Mouse (Mus musculus): ENCODE data around the gene L1td1. TPM values are rescaled to one million over a fixed set of nuclear protein-coding genes. Genes with fewer than 3 reads are reported as not detected.
A peak's percentile ranks its signal among the peaks of the same experiment; 100 is the strongest.

Gene L1td1
- polyA plus RNA-seq, 1 experiment from 2014 or later, result 0.14 TPM

DNA sequence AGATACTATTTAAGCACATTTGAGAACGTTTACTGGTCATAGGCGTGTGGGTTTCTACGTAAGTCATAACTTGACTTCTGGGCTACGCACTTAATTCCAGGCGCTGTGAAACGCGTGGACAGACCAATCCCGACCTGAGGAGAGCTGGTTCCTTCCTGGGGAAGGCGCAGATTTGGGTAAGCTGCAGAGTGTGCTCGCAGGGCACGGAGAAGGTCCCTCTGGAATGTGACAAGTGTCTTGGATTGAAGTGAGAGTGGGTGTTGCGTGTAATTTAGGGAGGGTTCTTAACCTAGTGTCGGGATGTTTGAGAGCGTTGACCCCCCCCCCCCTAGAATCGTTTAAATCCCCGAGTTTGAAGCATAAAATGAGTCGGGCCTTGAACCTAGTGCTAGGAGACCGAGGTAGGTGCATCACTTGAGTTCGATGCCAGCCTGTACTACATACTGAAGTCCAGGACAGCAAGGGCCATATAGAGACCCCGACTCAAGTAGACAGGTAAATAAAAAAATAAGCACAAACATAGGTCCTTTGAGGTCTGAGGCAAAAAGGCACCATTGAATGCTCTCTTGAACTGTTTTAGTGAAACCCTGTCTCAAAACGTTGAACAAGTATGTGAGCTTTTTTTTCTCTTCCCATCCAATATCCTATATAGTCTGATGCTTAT is 893 bp downstream of the L1td1 start:
- no peak for ATAC-seq (ENCODE audit: insufficient read depth, low FRiP score)
- peak overlapping the region; percentile 36 for H3K4me3 ChIP-seq (replicated peaks; ENCODE audit: low read length)
- H3K9me3 ChIP-seq (replicated peaks; ENCODE audit: control insufficient read depth, low read length), result no peaks in the 10 kb centered on the region
- 0 out of 2 replicates have a peak, but pooled peaks cover 7% of the 10 kb centered on the region for H3K4me1 ChIP-seq (ENCODE audit: control insufficient read depth, insufficient read depth, low read length)
- 0 out of 2 replicates have a peak overlapping the region, but pooled peaks have one; percentile 36 for H3K9ac ChIP-seq (ENCODE audit: low read length)
- H3K27ac ChIP-seq (ENCODE audit: low read length), result no peak overlapping the region
- WGBS, result 7% methylated on average over 21 of the region's 21 CpGs
- H3K27me3 ChIP-seq (ENCODE audit: control insufficient read depth, insufficient read depth, low read length), result peaks cover 14% of the 10 kb centered on the region
- peak overlapping the region; percentile 53 for H3K4me2 ChIP-seq (ENCODE audit: low read depth, low read length)
- no peaks in the 10 kb centered on the region for H3K36me3 ChIP-seq (ENCODE audit: control insufficient read depth, insufficient read depth, low read length)

DNA sequence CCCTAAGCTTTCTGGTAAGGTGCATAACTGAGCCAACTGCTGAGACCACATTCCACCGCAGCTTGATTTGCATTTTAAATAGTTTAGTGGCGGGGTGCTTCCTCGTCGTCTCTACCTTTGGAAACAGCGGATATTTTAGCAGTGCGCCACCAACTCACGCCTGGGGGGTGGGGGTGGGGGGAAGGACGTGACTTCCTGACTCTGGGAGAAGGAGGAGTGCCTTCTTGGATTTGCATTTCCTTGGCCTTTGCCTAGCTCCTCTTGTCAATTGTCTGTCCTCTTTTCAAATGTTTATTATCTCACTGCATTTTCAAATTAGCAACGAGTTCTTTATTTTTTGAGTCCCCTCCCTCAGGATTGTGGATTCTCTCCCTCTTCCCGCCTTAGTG is 1.4 kb downstream of the L1td1 start:
- peaks cover 14% of the 10 kb centered on the region for H3K27me3 ChIP-seq (ENCODE audit: control insufficient read depth, insufficient read depth, low read length)
- H3K9me3 ChIP-seq (replicated peaks; ENCODE audit: control insufficient read depth, low read length), result no peaks in the 10 kb centered on the region
- 0 out of 2 replicates have a peak, but pooled peaks cover 7% of the 10 kb centered on the region for H3K4me1 ChIP-seq (ENCODE audit: control insufficient read depth, insufficient read depth, low read length)
- H3K9ac ChIP-seq (ENCODE audit: low read length), result no peak overlapping the region
- H3K4me2 ChIP-seq (ENCODE audit: low read depth, low read length), result peak overlapping the region; percentile 53
- H3K36me3 ChIP-seq (ENCODE audit: control insufficient read depth, insufficient read depth, low read length), result no peaks in the 10 kb centered on the region
- ATAC-seq (ENCODE audit: insufficient read depth, low FRiP score), result no peak
- WGBS, result 9% methylated on average over 10 of the region's 10 CpGs
- H3K27ac ChIP-seq (ENCODE audit: low read length), result no peak overlapping the region
- H3K4me3 ChIP-seq (replicated peaks; ENCODE audit: low read length), result 0 out of 2 replicates have a peak overlapping the region, but pooled peaks have one; percentile 6

DNA sequence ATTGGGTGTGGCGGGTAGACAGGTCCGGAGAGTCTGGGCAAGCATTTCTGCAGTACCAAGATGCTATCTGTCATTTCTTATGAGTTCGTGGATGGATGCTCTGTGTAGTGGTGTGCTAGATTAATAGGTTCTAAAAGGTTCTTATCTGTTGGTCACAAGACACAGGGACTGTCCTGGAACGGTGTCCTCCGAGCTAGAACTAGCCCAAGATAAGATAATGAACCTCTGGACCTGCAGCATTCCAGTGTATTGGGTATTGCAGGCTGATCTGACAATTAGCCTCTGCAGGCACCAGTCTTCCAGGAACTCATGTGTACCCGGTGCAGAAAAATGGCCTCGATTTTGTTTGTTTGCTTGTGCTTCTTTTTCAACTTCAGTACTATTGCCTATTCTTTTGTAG is 2.2 kb downstream of the L1td1 start:
- 0 out of 2 replicates have a peak, but pooled peaks cover 7% of the 10 kb centered on the region for H3K4me1 ChIP-seq (ENCODE audit: control insufficient read depth, insufficient read depth, low read length)
- no peak for ATAC-seq (ENCODE audit: insufficient read depth, low FRiP score)
- no peak overlapping the region for H3K4me3 ChIP-seq (replicated peaks; ENCODE audit: low read length)
- H3K27me3 ChIP-seq (ENCODE audit: control insufficient read depth, insufficient read depth, low read length), result peaks cover 14% of the 10 kb centered on the region
- no peak overlapping the region for H3K4me2 ChIP-seq (ENCODE audit: low read depth, low read length)
- no peaks in the 10 kb centered on the region for H3K36me3 ChIP-seq (ENCODE audit: control insufficient read depth, insufficient read depth, low read length)
- WGBS, result 50% methylated on average over 7 of the region's 7 CpGs
- H3K9ac ChIP-seq (ENCODE audit: low read length), result no peak overlapping the region
- no peaks in the 10 kb centered on the region for H3K9me3 ChIP-seq (replicated peaks; ENCODE audit: control insufficient read depth, low read length)
- no peak overlapping the region for H3K27ac ChIP-seq (ENCODE audit: low read length)

DNA sequence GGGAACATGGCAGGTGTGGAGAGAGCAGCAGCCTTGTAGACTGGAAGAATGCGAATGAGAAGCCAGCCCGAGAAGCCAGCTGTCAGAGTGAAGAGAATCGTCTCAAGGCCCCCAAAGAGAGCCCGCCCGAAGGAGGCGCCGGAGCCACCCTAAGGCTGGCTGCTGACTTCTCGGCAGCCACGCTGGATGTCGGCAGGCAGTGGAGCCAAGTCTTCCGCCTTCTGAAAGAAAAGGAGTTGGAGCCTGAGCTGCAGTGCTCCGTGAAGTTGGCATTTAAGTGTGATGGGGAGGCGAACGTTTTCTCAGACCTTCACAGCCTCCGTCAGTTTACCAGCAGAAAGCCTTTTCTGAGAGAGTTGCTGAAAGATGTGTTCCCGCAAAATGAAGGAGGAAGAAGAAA is 7.1 kb downstream of the L1td1 start:
- H3K4me1 ChIP-seq (ENCODE audit: control insufficient read depth, insufficient read depth, low read length), result no peaks in the 10 kb centered on the region
- 94% methylated on average over 16 of the region's 16 CpGs for WGBS
- no peak overlapping the region for H3K27ac ChIP-seq (ENCODE audit: low read length)
- no peak overlapping the region for H3K4me2 ChIP-seq (ENCODE audit: low read depth, low read length)
- no peak overlapping the region for H3K4me3 ChIP-seq (replicated peaks; ENCODE audit: low read length)
- H3K9me3 ChIP-seq (replicated peaks; ENCODE audit: control insufficient read depth, low read length), result no peaks in the 10 kb centered on the region
- no peaks in the 10 kb centered on the region for H3K27me3 ChIP-seq (ENCODE audit: control insufficient read depth, insufficient read depth, low read length)
- H3K36me3 ChIP-seq (ENCODE audit: control insufficient read depth, insufficient read depth, low read length), result no peaks in the 10 kb centered on the region
- ATAC-seq (ENCODE audit: insufficient read depth, low FRiP score), result no peak
- H3K9ac ChIP-seq (ENCODE audit: low read length), result no peak overlapping the region

DNA sequence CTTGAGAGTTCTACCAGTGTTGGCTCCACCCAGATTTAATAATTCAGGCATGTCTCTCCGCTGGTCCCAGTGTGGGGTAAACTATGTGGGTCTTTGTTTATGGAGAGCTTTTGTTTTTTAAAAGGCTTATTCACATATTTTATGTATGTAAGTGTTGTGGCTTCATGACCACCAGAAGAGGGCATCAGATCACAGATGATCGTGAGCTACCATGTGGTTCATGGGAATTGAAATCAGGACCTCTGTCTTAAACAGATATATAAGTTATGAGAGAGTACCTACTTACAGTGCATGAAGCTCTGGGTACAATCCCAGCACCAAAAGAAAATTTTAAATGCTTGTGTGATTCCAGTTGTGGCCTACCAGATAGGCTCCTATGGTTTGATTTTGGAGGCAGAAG is 13.2 kb downstream of the L1td1 start:
- Histone ChIP-seq H3K27me3 (ENCODE audit: control insufficient read depth, insufficient read depth, low read length) (no peaks in the 10 kb centered on the region), H3K4me2 (ENCODE audit: low read depth, low read length) (no peak overlapping the region), H3K4me3 (replicated peaks; ENCODE audit: low read length) (no peak overlapping the region), H3K9ac (ENCODE audit: low read length) (no peak overlapping the region), H3K9me3 (replicated peaks; ENCODE audit: control insufficient read depth, low read length) (no peaks in the 10 kb centered on the region), H3K27ac (ENCODE audit: low read length) (no peak overlapping the region), H3K4me1 (ENCODE audit: control insufficient read depth, insufficient read depth, low read length) (no peaks in the 10 kb centered on the region), H3K36me3 (ENCODE audit: control insufficient read depth, insufficient read depth, low read length) (no peaks in the 10 kb centered on the region)
- 26% methylated on average over 2 of the region's 2 CpGs for WGBS
- ATAC-seq (ENCODE audit: insufficient read depth, low FRiP score), result no peak

DNA sequence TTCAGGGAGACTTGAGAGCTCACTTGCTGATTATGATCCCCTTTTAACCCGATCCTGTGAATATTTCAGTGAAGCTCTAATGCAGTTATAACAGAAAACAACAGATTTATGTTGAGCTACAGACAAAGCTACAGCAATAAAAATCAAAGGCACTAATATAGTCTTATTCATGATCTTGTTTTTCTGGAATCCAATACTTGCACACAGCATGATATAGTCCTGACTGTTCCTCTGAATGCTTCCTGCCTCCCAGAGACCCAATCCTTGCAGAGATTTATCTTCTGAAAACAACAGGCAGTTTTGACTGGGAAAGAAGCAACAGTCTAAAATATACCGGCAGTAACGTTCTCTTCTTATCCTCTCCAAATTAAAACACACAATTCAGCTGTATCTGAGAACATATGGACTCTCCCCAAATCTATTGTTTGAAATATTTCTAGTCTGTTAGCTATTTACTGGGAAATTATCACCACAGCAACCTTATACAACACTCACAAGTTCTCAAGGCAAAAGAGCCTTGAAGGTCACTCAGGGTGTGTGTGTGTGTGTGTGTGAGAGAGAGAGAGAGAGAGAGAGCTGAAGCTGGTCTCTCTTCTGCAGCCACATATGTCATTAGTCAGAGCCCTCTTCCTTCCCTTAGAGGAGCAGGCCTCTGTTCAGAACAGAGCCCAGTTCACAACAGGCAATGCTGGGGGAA is 16.8 kb downstream of the L1td1 start:
- 38% methylated on average over 3 of the region's 3 CpGs for WGBS
- H3K4me3 ChIP-seq (replicated peaks; ENCODE audit: low read length), result no peak overlapping the region
- no peak overlapping the region for H3K4me2 ChIP-seq (ENCODE audit: low read depth, low read length)
- H3K9ac ChIP-seq (ENCODE audit: low read length), result peak overlapping the region; percentile 18; the same call in 1 of the 2 replicates
- ATAC-seq (ENCODE audit: insufficient read depth, low FRiP score), result no peak
- H3K36me3 ChIP-seq (ENCODE audit: control insufficient read depth, insufficient read depth, low read length), result no peaks in the 10 kb centered on the region
- H3K4me1 ChIP-seq (ENCODE audit: control insufficient read depth, insufficient read depth, low read length), result no peaks in the 10 kb centered on the region
- H3K9me3 ChIP-seq (replicated peaks; ENCODE audit: control insufficient read depth, low read length), result no peaks in the 10 kb centered on the region
- H3K27me3 ChIP-seq (ENCODE audit: control insufficient read depth, insufficient read depth, low read length), result no peaks in the 10 kb centered on the region
- peak overlapping the region; percentile 18; the same call in 1 of the 2 replicates for H3K27ac ChIP-seq (ENCODE audit: low read length)

DNA sequence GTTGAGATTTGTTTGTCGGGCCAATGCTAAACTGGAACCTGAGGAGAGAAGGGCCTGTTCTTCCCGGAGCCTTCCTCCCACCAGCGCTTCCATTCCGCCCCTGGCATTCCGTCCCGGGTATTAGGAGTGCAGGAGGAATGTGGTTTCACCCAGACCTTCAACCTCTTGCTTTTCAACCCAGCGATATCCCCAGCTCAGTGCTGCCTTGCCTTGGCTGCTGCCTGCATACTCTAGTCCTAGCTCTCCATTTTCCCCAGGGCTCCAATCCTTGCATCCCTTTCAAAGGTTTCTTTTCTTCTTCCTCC is 17.3 kb downstream of the L1td1 start:
- Histone ChIP-seq H3K4me3 (replicated peaks; ENCODE audit: low read length) (no peak overlapping the region), H3K4me2 (ENCODE audit: low read depth, low read length) (no peak overlapping the region), H3K4me1 (ENCODE audit: control insufficient read depth, insufficient read depth, low read length) (no peaks in the 10 kb centered on the region), H3K36me3 (ENCODE audit: control insufficient read depth, insufficient read depth, low read length) (no peaks in the 10 kb centered on the region), H3K27me3 (ENCODE audit: control insufficient read depth, insufficient read depth, low read length) (no peaks in the 10 kb centered on the region), H3K9me3 (replicated peaks; ENCODE audit: control insufficient read depth, low read length) (no peaks in the 10 kb centered on the region), H3K27ac (ENCODE audit: low read length) (peak overlapping the region; percentile 18; the same call in 1 of the 2 replicates), H3K9ac (ENCODE audit: low read length) (peak overlapping the region; percentile 18; the same call in 1 of the 2 replicates)
- no peak for ATAC-seq (ENCODE audit: insufficient read depth, low FRiP score)
- WGBS, result 13% methylated on average over 7 of the region's 7 CpGs

DNA sequence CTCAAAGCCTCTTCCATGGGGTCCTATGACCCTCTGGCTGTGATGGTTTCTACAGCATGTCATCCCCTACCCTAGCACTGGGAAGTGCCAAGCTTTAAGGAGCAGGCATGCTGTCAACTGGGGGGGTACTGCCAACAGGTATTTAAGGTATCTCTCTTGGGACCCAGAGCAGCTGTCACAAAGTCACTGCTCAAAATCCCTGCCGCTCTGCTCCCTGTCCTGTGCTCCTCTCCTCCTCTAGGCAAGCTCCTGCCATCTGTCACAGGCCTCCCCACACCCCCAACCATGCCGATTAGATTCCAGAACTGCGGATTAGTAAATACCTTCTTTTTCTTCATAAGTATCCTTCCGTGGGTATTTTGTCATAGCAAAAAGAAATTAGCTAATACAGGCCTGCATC is 27.9 kb downstream of the L1td1 start:
- H3K27ac ChIP-seq (ENCODE audit: low read length), result no peak overlapping the region
- no peaks in the 10 kb centered on the region for H3K36me3 ChIP-seq (ENCODE audit: control insufficient read depth, insufficient read depth, low read length)
- no peaks in the 10 kb centered on the region for H3K9me3 ChIP-seq (replicated peaks; ENCODE audit: control insufficient read depth, low read length)
- peaks cover 16% of the 10 kb centered on the region for H3K4me1 ChIP-seq (ENCODE audit: control insufficient read depth, insufficient read depth, low read length)
- no peak overlapping the region for H3K4me3 ChIP-seq (replicated peaks; ENCODE audit: low read length)
- no peak overlapping the region for H3K4me2 ChIP-seq (ENCODE audit: low read depth, low read length)
- WGBS, result 71% methylated on average over 4 of the region's 4 CpGs
- H3K27me3 ChIP-seq (ENCODE audit: control insufficient read depth, insufficient read depth, low read length), result no peaks in the 10 kb centered on the region
- H3K9ac ChIP-seq (ENCODE audit: low read length), result no peak overlapping the region
- ATAC-seq (ENCODE audit: insufficient read depth, low FRiP score), result no peak

DNA sequence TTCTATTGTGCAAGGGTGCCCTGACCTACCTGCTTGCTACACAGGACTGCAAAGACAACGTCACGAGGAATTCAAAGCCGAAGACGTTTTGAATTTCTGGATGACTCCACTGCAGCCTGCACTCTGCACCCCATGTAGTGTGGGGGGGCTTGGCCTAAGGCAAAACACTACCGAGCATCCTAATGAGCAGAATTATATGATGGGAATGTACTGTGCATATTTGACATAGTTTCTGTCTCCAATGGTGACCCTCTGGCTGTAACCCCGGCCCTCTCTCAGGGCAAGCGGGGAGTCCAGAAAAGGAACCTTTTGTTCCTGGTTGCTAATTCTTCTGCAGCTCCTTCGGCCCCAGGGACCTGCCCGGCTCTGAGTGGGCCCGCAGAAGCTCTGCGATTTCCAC is 29.6 kb downstream of the L1td1 start:
- no peak for ATAC-seq (ENCODE audit: insufficient read depth, low FRiP score)

More for the DNA sequence above, 29.6 kb downstream of the L1td1 start:
- 69% methylated on average over 11 of the region's 11 CpGs for WGBS
- no peak overlapping the region for H3K9ac ChIP-seq (ENCODE audit: low read length)
- no peak overlapping the region for H3K4me2 ChIP-seq (ENCODE audit: low read depth, low read length)
- H3K4me3 ChIP-seq (replicated peaks; ENCODE audit: low read length), result no peak overlapping the region
- peaks cover 18% of the 10 kb centered on the region for H3K4me1 ChIP-seq (ENCODE audit: control insufficient read depth, insufficient read depth, low read length)
- no peak overlapping the region for H3K27ac ChIP-seq (ENCODE audit: low read length)
- H3K36me3 ChIP-seq (ENCODE audit: control insufficient read depth, insufficient read depth, low read length), result no peaks in the 10 kb centered on the region
- H3K27me3 ChIP-seq (ENCODE audit: control insufficient read depth, insufficient read depth, low read length), result no peaks in the 10 kb centered on the region
- no peaks in the 10 kb centered on the region for H3K9me3 ChIP-seq (replicated peaks; ENCODE audit: control insufficient read depth, low read length)

All from stomach, embryonic 16.5 days (tissue).